Mouse (Mus musculus) c-Kit-positive CD71-positive TER-119-negative erythroid progenitor cells, embryonic 14.5 days (primary cell): ENCODE measurements around the gene Gm11985.

ENCODE experiments used
- DNase-seq: peaks from one replicate; pipeline ENCODE4 v3.0.0-alpha.2; 2013; ENCODE audit warnings: low read depth

Gene Gm11985

GRCm38 (mm10) chr11:7153081-7153480 lies 35.3 kb downstream of the Gm11985 start:
- no peak for DNase-seq

- DNase-seq = no peak
Measured at GRCm38 (mm10) chr11:7152371-7152770, 36.0 kb downstream of the Gm11985 start.

DNA sequence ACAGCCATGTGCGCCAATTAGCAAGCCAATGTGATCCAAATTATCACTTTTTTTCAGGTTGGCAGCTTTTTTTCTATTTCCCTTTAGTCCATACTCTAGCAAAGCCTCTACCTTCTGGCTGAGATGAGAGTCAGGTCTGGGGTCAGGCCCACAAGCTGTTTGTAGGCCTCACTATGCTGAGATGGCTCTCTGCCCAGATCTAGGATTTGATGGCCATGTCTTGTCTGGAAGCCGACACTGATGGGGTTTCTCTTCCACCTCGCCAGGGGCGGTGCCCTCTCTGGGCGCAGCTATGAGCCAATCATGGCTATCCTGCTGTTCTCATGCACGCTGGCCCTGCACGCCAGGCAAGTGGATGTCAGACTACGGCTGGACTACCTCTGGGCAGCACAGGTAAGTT lies 37.9 kb downstream of the Gm11985 start:
- DNase-seq = no peak

GRCm38 (mm10) chr11:7149471-7149870 lies 38.9 kb downstream of the Gm11985 start:
- no peak for DNase-seq

- DNase-seq = no peak
Measured at GRCm38 (mm10) chr11:7147945-7148344, 40.4 kb downstream of the Gm11985 start.

- no peak for DNase-seq
Measured at GRCm38 (mm10) chr11:7147536-7147935, 40.8 kb downstream of the Gm11985 start.

DNA sequence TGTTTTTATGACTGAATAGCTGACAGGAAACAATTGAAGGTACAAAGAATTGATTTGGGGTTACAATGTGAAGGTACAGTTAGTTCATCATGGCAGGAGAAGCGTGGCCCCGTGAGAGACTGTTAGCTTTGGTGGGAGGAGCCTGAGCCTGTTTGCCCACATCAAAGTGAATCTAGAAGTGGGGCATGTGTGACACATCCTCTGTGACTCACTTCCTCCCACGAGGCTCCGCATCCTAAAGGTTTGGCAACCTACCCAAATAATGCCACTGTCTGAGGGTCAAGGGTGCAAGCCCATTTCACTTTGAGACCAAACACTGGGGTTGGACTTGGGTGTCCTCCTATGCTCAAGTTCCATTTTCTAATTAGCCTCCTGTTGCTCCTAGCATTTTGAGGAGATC lies 43.1 kb downstream of the Gm11985 start:
- DNase-seq = no peak

- DNase-seq = no peak
Measured at GRCm38 (mm10) chr11:7144369-7144768, 44.0 kb downstream of the Gm11985 start.

DNA sequence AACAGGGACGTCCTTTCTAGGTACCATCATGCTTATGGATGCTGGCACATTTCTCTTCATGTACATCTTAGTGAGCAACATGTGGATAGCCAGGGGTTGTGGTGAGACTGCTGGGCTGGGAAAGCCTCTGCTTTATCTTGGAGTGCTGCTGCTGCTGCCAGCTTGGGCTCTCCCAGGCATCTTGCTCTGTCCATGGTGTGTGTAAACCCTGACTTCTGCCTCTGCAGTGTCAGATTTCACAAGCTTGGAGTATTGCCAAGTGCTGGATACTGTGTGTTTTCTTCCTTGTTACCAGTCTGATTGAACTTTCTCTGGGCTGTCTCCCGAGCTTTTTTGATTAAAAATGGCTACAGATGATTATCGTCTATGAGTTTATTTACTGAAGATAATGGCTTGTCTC lies 45.6 kb downstream of the Gm11985 start:
- no peak for DNase-seq

- DNase-seq = no peak
Measured at GRCm38 (mm10) chr11:7140449-7140848, 47.9 kb downstream of the Gm11985 start.

- DNase-seq = no peak
Measured at GRCm38 (mm10) chr11:7138370-7138769, 50.0 kb downstream of the Gm11985 start.

GRCm38 (mm10) chr11:7136246-7136855 lies 52.0 kb downstream of the Gm11985 start:
- DNase-seq = no peak

GRCm38 (mm10) chr11:7135763-7136162 lies 52.6 kb downstream of the Gm11985 start:
- no peak for DNase-seq

DNA sequence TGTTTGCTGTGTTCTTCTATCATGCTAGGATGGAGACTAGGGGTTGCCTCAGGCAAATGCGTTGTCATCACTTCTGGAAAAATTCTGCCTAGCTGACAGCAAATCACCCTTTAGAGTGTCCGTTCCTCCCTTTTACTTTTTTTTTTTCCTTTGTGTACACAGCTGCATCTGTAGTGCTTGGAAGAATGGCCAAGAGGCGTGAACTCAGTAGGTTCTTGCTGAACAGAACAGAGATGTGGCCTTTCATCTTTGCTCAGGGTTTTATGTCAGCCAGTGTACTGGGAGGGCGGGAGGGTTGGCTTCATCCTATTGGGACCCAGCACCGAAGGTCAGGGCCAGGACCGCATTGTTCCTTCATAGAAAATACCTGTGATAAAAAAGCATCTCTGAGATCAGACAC lies 53.1 kb downstream of the Gm11985 start:
- no peak for DNase-seq

DNA sequence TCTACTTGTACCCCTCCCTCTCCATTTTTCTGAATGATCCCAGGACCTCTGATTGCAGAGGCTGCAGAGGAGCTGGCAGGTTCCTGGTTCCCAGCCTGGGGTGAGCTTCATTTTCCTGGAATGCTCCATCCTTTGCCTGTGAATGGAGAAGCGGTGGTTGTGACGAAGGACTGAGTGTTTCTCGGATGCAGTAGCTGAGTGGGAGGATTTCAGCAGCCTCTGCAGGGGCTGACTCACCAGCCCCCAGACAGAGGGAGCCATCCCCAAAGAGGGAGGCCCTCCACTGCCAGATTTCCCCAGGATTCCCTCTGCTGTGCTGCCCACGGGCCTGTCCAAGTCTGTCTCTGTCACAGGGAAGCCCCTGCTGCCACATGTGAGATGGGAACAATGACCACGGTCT lies 54.0 kb downstream of the Gm11985 start:
- DNase-seq = no peak

DNA sequence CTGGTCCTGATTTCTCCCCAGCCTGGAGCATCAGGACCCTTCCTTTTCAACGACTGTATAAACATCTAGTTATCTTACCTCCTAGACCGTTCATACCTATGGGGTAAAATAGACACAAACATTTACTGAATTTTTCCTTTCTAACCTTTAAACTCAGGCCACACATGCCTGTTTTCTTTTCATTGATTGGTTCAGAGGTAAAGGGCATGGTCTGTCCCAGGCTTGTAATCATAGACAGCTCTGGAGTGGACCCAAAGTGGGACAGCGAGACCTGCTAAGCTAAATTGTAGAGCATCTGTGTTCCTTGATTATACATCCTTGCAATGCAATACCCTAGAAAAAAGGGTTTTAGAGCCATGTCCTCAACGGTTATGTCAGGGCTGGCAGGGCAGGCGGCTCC lies 54.6 kb downstream of the Gm11985 start:
- no peak for DNase-seq
